Mouse (Mus musculus) liver, embryonic 14.5 days (tissue): Measurements from ENCODE around the gene Hist2h2ac.
A peak's percentile ranks its signal among the peaks of the same experiment; 100 is the strongest.
"Not testable (repeated sequence)": the region's sequence is repeated elsewhere in the genome, so short reads cannot be mapped to it uniquely, and the experiment has no call there.

ENCODE experiments used
- CTCF ChIP-seq: IDR thresholded peaks from 2 replicates; pipeline ENCODE4 v1.5.1; 2016; ENCODE audit warnings: antibody characterized with exemption, low read depth, control low read depth
- EP300 ChIP-seq: IDR thresholded peaks from 2 replicates; pipeline ENCODE4 v1.6.1; 2016; ENCODE audit warnings: antibody characterized with exemption, low read depth

DNA sequence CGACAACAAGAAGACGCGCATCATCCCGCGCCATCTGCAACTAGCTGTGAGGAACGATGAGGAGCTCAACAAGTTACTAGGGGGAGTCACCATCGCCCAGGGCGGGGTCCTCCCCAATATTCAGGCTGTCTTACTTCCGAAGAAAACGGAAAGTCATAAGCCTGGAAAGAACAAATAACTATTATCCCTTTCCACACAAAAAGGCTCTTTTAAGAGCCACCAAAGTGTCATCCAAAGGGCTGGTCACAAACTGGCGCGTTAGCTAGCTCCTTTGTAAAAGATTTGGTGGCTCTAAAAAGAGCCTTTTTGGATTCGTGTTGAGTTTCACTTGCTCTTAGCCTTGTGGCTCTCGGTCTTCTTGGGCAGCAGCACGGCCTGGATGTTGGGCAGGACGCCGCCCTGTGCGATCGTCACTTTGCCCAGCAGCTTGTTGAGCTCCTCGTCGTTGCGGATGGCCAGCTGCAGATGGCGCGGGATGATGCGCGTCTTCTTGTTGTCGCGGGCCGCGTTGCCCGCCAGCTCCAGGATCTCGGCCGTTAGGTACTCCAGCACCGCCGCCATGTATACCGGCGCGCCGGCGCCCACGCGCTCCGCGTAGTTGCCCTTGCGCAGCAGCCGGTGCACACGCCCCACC, 432 bp downstream of the Hist2h2ac start:
- TF ChIP-seq CTCF: not testable (repeated sequence)
- TF ChIP-seq EP300: 0 out of 2 replicates have a peak, but pooled peaks have one; percentile 13
